Mouse (Mus musculus) ES-Bruce4 (cell line): ENCODE results near the gene Bank1.

Experiments
- CTCF ChIP-seq: IDR thresholded peaks from one replicate; pipeline ENCODE4 v1.8.1; 2011; ENCODE audit warnings: low read depth, low read length
- POLR2A ChIP-seq: IDR thresholded peaks from one replicate; pipeline ENCODE4 v1.8.1; 2011; ENCODE audit warnings: low read length; ENCODE audit not compliant: insufficient read depth

DNA sequence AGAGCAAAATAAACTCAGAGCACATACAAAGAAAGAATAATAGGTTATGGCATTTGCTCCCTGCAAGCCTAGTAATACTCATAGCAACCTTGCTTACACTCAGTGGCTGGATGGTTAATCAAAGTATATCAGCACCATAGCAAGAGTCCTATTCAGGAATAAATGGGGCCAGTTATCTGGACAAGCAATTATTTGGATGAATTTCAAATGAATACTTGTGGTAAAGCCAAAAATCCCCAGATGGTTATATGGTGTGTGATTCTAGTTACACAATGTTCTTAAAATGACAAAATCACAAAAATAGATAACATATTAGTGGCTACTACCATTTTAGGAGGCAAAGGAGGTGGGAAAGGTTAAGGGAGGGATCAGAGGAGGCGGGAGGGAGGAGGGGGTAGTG, 22.7 kb upstream of the Bank1 start:
- TF ChIP-seq POLR2A, result no peak
- no peak for TF ChIP-seq CTCF
